Mouse (Mus musculus) right cerebral cortex, adult 18-20 months (tissue): Measurements from ENCODE around the gene Rabgap1.
"Not testable (repeated sequence)": the region's sequence is repeated elsewhere in the genome, so short reads cannot be mapped to it uniquely, and the experiment has no call there.

ENCODE experiments used
- DNase-seq: peaks from one replicate; pipeline ENCODE4 v3.0.0; 2022; ENCODE audit warnings: mixed read lengths

The Rabgap1 gene

DNA sequence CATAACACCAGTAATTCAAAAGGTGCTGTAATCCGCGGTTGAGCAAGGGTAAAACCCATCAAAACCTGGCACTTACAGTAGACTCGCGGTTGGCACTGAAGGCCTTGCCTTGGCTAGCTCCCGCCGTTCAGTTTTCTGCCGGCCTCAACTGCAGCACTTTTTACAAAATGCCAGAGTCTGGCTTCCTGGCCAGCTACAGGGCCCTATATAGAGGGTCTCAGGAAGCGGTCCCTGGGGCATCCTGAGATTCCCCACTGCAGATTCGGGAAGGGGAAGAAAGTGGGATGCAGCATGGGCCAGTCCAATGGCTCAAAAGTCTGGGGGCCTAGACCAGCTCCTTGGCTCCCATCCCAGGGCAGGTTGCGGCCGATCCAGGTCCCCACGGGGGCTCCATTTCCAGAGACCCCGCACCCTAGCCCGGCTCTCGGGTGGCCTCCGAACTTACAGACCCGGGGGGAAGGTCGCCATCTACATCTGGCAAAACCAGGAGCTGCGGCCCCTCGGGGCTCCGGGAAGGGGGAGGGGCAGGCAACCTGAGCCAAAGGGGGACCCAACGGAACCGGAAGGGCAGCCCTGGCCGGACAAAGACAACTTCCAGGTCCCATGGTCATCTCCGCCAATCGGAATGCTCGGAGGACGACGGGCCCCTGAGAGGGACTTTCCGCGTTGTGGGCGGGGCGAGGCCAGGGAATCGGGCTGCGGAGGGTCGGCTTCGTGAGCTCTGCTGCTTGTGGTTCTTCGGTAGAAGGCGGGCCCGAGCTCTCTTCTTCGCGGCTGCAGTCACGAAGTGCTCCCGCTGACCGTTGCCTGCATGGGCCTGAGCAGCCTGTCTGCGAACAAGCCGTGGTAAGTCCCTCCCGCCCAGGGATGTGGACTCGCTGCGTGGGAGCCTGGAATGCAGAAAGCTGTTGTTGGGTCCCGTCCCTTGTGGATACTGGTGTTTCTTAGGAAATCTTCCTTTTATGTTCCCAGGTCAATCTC, at the start of gene Rabgap1, which contains the start of the genes Zbtb26 and Zbtb6:
Gene Rabgap1, plus strand, starts transcription at position 669 of the 981 bp plus-strand sequence.
Gene Zbtb26, minus strand, starts transcription at position 525 of the 981 bp plus-strand sequence.
Gene Zbtb6, minus strand, starts transcription at position 561 of the 981 bp plus-strand sequence.
- DNase-seq: peak; percentile 97

- no peak for DNase-seq
Measured at GRCm38 (mm10) chr2:37395539-37395938, 47.5 kb upstream of the Rabgap1 start.

- no peak for DNase-seq
Measured at GRCm38 (mm10) chr2:37421903-37422302, 21.2 kb upstream of the Rabgap1 start.

GRCm38 (mm10) chr2:37422306-37423304, 20.5 kb upstream of the Rabgap1 start, which contains the start of gene Rc3h2:
Gene Rc3h2 (minus strand): TSS chr2:37422903.
- peak; percentile 97 for DNase-seq

GRCm38 (mm10) chr2:37423671-37424070, 19.4 kb upstream of the Rabgap1 start:
- DNase-seq: no peak

DNA sequence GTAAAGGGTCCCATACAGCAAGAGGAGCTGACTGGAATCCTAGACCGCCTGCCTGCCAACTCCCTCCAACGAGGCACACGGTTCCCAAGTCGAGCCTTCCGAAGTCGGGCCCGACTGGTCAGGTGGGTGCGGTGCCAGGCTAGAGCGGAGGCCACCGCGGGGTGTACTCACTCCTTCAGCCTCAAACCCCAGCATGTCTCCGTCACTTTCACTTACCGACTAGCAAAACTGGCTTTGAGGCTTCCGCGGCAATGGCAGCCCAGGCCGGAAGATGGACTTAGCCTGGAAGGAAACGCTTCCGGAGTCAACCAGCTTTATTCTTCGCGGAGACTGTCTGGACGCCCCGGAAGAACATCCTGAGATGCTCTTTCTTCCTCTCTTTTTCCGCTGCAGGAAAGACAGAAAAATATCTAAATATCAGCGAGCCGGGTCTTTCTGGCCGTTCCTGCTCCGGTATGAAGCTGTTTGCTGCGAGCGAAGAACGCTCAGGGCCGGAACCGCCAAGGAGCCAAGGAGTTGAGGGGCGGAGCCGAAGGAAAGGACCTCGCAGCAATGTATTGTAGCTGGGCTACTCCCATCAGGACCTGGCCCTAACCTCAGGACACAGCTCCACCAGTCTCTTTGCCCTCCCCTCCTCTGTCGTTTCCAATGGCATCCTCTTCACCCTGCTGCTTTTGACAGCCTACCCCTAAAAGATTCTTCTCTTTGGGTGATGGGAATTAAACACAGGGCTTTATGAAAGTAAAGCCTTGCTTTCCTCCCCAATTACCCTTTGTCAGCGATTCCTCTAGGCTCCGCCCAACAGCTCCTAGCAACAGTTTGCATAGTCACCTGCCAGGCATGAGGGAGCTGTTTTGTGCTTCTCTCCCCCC, 12.2 kb upstream of the Rabgap1 start:
- peak; percentile 92 for DNase-seq

DNA sequence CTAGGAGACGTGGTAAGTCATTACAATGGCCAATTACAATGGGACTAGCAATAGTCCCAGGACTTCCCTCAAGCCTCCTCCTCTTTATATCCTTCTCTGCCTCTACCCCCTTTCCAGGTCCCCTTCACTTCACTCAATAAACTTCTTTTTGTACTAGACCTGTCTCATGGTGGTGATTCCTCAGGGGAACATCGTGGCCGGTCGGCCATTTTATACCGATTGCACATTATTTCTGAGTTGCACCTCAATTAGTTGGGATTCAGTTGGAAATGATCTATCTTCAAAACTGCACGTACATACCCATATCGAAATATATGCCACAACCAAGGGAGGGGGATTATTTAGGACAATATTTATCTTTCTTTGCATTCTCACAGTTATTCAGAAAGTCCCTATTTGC, 11.5 kb upstream of the Rabgap1 start:
- DNase-seq: no peak

- peak; percentile 94 for DNase-seq
Measured at GRCm38 (mm10) chr2:37451667-37452375, 8.7 kb downstream of the Rabgap1 start.

- DNase-seq: no peak
Measured at GRCm38 (mm10) chr2:37452376-37452760, 9.3 kb downstream of the Rabgap1 start.

GRCm38 (mm10) chr2:37460707-37461106, 17.6 kb downstream of the Rabgap1 start:
- no peak for DNase-seq

GRCm38 (mm10) chr2:37466266-37466665, 23.2 kb downstream of the Rabgap1 start:
- DNase-seq: no peak

GRCm38 (mm10) chr2:37479559-37479958, 36.5 kb downstream of the Rabgap1 start:
- no peak for DNase-seq

- no peak for DNase-seq
Measured at GRCm38 (mm10) chr2:37480039-37480438, 37.0 kb downstream of the Rabgap1 start.

GRCm38 (mm10) chr2:37484165-37484564, 41.1 kb downstream of the Rabgap1 start:
- no peak for DNase-seq

GRCm38 (mm10) chr2:37485370-37485769, 42.3 kb downstream of the Rabgap1 start:
- peak; percentile 10 for DNase-seq

DNA sequence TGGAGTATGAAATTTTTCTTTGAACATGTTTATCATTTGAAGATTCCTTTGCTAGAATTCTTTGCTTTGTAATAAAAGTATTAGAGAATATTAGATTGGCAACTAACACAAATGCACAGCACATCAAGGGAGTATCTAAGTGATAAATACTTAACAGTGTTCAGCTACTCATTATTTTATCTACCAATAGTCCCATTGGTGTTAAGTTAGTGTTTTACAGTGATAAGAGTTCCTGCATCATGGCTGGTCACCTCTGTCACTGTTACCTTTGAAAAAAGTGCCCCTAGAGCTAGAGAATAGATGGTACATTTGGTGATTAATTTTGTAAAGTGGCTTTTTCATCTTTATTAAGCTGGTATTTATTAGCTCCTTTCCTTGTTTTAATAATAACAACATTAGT, 43.3 kb downstream of the Rabgap1 start:
- DNase-seq: no peak

DNA sequence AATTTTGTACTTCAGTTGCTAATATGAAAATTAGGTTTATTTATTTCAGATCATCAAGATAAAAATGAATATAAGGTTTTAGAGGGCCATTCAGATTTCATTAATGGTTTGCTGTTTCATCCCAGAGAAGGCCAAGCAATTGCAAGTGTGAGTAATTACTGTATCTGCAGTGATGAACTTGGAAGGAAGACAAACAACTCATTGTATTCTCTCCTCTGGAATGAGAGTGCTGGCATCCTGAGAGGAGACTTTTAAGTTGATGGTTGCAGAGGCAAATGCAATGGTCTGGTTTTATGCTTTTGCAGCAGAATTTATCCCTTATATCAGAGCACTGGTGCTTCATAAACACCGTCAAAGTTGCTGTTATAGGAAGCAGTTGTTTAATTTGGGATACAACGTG, 45.9 kb downstream of the Rabgap1 start:
- DNase-seq: no peak

- no peak for DNase-seq
Measured at GRCm38 (mm10) chr2:37497321-37497720, 54.2 kb downstream of the Rabgap1 start.

DNA sequence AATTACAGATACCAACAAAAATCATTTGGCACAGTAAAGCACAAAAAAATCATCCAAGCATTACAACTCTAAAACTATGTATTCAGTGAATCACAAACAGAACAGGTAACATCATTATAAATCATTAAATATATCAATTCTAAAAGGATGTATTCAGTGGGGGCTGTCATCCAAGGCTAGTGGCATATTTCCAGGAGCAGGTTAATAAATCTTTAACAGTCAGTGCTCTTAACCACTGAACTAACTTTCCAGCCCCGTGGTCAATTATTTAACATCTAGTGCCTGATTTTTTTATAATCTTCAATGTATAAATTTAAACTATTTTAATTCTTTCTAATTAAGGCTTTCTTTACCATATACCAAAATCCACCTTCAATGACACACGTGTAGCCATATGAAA, 62.8 kb downstream of the Rabgap1 start:
- not testable (repeated sequence) for DNase-seq

DNA sequence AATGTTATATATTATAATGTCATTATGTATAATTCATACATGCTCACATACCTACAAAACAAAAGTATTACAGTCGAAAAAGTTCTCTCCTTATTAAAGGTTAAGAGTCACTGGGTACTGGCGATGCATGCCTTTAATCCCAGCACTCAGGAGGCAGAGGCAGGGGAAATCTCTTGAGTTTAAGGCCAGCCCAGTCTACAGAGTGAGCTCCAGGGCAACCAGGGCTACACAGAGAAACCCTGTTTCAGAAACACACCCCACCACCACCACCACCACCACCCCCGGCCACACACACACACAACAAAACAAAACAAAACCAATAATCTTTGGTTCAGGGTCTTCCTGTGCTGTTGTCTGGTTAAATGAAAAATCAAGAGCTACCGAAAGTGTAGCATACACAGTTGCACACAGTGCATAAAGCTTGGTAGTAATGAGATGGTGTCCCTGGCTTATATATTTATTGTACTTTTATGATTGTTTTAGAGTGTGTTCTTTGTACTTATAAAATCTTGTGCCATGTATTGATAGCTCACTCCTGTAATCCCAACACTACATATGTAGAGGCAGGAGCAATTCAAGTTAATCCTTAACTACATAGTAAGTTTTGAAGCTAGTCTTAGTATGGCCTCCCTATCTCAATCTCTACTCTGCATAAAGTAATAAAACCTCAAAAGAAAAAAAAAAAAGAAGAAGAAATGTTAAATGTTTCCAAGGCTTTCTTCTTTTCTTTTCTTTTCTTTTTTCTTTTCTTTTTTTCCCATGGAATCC, 68.2 kb downstream of the Rabgap1 start:
- no peak for DNase-seq
